Mouse (Mus musculus) liver, embryonic 13.5 days (tissue): ENCODE data around the gene Capza3. TPM values are rescaled to one million over a fixed set of nuclear protein-coding genes. Genes with fewer than 3 reads are reported as not detected.

Source experiments
- polyA plus RNA-seq: library from polyadenylated mRNA; unstranded; fragments of >200 nt; fragmentation: Nextera tagmentation; extraction: Ambion mirVana; gene quantifications from 2 replicates; pipeline ENCODE4 v1.2.1, GENCODE M21; 2015

Capza3 gene
- polyA plus RNA-seq, 1 experiment from 2014 or later: not detected

Other genes starting within 250 kb of the Capza3 start
- not detected in 2 replicates for gene Plcz1, start 205 bp downstream of the Capza3 start, polyA plus RNA-seq